Mouse (Mus musculus): ENCODE results near the gene Slc10a3.

- TF ChIP-seq EP300 (IDR thresholded peaks at IDR 0.05; ENCODE audit: low read depth) (no peak), CTCF (IDR thresholded peaks at IDR 0.05; ENCODE audit: low read depth) (no peak)
Observed at GRCm38 (mm10) chrX:74400136-74400535, 27.0 kb upstream of the Slc10a3 start.

Measured in heart, postnatal 0 days (tissue).